ENCODE assay signal across 1 mouse cellular context in the genomic region with DNA sequence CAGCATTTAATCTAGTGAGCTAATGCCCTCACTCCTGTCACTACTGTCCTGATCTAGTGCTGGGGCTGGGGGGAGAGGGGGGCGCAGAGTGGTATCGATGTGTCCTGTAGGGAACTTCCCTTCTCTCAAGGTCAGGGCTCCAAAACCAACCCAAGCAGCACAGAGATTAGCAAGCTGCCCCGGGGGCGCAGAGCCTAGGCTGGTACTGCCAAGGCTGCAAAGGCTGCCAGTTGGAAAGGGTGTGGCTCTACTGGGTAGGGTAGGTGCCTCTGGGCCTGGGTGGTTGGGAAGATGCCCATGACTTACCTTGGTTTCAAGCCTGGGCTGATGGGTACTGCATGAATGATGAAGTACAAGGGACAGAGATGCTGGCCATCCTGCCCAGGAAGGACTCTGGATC.
TF ChIP-seq lines count a peak whose summit lies in the region.

No protein-coding gene starts in this region.

TF ChIP-seq in CH12.LX, 34 proteins besides CTCF, POLR2A, EP300 and RAD21 (continued from another document):
- TF ChIP-seq IRF4 (IDR thresholded peaks at IDR 0.05; ENCODE audit: low read depth, low read length) (no peak), POLR2AphosphoS2 (IDR thresholded peaks at IDR 0.05; ENCODE audit: low read depth, low read length) (no peak)
